In the genomic region with DNA sequence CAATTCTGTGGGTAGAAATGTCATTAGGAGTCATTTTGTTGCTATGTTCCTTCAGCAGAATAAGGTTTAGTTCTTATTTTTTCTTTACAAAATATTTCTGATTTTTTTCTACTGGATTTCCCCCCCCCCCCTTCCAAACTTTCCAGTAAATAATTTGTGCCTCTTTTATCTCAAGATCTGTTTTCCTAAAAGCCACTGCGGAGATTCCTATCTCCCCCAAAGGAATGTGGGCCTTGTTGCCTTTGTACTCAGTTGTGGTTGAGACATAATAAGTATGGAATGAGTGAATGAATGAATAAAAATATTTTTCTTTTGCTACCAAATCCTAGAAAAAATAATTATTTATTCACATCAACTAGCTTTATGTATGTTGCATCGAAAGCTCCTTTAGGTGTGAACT, we compare ENCODE assay signal across 16 mouse cellular contexts. TPM values are rescaled to one million over a fixed set of nuclear protein-coding genes. Genes with fewer than 3 reads are reported as not detected.
"Had no signal": no experiment of that assay in that cellular context is flagged by ENCODE, and none has a peak within 500 bp of the region (broad histone marks: within the 10 kb centered on the region; RNA-seq: fewer than 3 reads in every experiment).

No protein-coding gene starts in this region.

- H3K36me3 ChIP-seq: midbrain, embryonic 10.5 days; midbrain, embryonic 12.5 days; neural tube, embryonic 12.5 days; stomach, embryonic 15.5 days had no signal

- H3K9ac ChIP-seq: lung, embryonic 14.5 days; midbrain, embryonic 12.5 days; neural tube, embryonic 12.5 days; stomach, embryonic 15.5 days had no signal

- DNase-seq: lung, adult 18-20 months; lung, embryonic 14.5 days; lung, postnatal 10 days; lung, postnatal 4 days; midbrain, embryonic 14.5 days; right cerebral cortex, postnatal 14 days; thymus, adult 2 months; thymus, postnatal 25 days; thymus, postnatal 4 days had no signal

- H3K4me1 ChIP-seq: midbrain, embryonic 12.5 days; stomach, embryonic 15.5 days had no signal

- H3K4me3 ChIP-seq: midbrain, embryonic 10.5 days; midbrain, embryonic 12.5 days; neural tube, embryonic 12.5 days; stomach, embryonic 15.5 days had no signal

- H3K27ac ChIP-seq: midbrain, embryonic 10.5 days; midbrain, embryonic 12.5 days; neural tube, embryonic 12.5 days; stomach, embryonic 15.5 days; stomach, postnatal 0 days had no signal

- H3K4me2 ChIP-seq: lung, embryonic 14.5 days; midbrain, embryonic 12.5 days; neural tube, embryonic 12.5 days; stomach, embryonic 15.5 days had no signal

- H3K27me3 ChIP-seq: midbrain, embryonic 12.5 days; neural tube, embryonic 12.5 days; stomach, embryonic 15.5 days had no signal

RNA-seq across cellular contexts. Expression of gene Cnr1, which starts 28.9 kb away (rescaled TPM):
- total RNA-seq: megakaryocyte, adult 5-6 weeks; neutrophil, adult 5-6 weeks had no signal
